Mouse (Mus musculus): ENCODE measurements around the gene Vdac2.

DNA sequence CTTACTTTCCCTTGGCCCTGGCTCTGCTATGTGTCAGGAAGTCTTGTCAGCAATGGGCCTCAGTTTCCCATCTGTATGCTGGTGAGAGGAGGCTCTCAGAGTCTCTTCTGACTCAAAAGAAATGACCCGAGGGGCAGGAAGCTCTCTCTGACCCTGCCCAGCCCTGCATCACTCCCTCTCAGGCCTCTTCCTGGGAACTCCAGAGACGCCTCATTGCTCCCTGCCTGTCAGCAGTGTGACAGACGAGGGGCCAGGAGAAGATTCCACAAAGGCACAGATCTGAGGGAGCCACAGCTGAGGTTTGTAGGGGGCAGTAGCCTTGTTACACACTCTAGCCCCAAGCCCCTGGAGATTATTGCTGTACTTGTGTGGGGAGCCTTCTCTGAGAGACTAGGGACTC lies 30.9 kb downstream of the Vdac2 start:
- TF ChIP-seq ZC3H11A (IDR thresholded peaks at IDR 0.05; ENCODE audit: low read depth, low read length), result no peak
- TF ChIP-seq POLR2A (IDR thresholded peaks at IDR 0.05; ENCODE audit: low read depth, low read length), result no peak
